Mouse (Mus musculus) naive thymus-derived CD4-positive, alpha-beta T cell, adult 5 months (primary cell): ENCODE results near the gene Rtp4. TPM values are rescaled to one million over a fixed set of nuclear protein-coding genes. Genes with fewer than 3 reads are reported as not detected.

Source experiments
- polyA plus RNA-seq: library from polyadenylated mRNA; unstranded; fragments of 100-300 nt; shearing (Covaris generic); gene quantifications from one replicate; pipeline ENCODE4 v1.2.1, GENCODE M21; 2017

Rtp4 gene
- polyA plus RNA-seq = 23.9 TPM

DNA sequence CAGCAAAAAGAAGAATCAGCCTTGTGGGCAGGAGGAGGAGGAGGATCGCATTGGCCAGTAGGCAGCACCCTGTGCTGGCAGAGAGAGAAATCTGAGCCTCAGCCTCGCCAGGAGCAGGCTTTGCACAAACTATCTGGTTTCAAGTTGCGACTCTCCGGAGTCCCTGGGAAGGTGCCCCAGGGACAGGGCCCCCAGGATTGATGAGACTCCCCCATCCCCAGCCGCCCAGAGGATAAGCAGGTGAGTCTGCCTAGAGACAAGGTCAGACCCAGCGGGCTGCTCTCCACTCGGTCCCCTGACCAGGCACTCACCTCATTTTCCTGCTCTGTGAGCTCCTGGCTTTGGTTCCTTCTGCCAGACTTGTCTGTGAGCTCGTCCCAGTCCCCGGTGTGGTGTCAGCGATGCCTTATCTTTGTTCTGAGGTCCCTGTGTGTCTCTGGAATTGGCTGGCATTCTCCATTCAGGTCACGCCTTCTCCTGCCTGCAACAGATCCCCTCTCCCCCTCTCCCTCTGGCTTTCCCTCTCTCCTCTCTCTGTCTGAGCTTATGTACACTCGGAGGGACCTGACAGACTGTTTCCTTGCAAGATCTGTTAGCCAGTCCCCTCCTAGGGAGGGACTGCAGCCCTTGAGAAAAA is at the start of gene Rtp4, which contains the start of gene Masp1:
Gene Rtp4 (plus strand): TSS at position 57 of the 637 bp plus-strand sequence.
Gene Masp1 (minus strand): TSS at position 581 of the 637 bp plus-strand sequence.

Other genes starting within 250 kb of the Rtp4 start
- not detected for gene Rtp1, start 91.2 kb upstream of the Rtp4 start, polyA plus RNA-seq
- gene Masp1, start 524 bp downstream of the Rtp4 start, polyA plus RNA-seq = not detected